Mouse (Mus musculus) kidney, adult 2 months (tissue): Measurements from ENCODE around the gene Dstn.

ENCODE experiments used
- CTCF ChIP-seq: fragments of 200-500 bp; conservative IDR thresholded peaks from 2 replicates; pipeline ENCODE4 v1.5.1; 2011; ENCODE audit warnings: low read depth, mild to moderate bottlenecking, control low read depth, low read length, moderate library complexity, mixed read lengths; ENCODE audit not compliant: insufficient read depth, insufficient read length
- POLR2A ChIP-seq: fragments of 200-500 bp; IDR thresholded peaks from one replicate; pipeline ENCODE4 v1.6.1; 2011; ENCODE audit warnings: low read depth, low read length, control low read depth

GRCm38 (mm10) chr2:143955746-143956145 lies 40.6 kb downstream of the Dstn start:
- TF ChIP-seq CTCF: no peak
- TF ChIP-seq POLR2A: no peak
